Comparison of ENCODE assay signal across 24 mouse cellular contexts in genomic region chr15:94452848-94453247, GRCm38 (mm10). TPM values are rescaled to one million over a fixed set of nuclear protein-coding genes. Genes with fewer than 3 reads are reported as not detected.
DNase-seq lines count a peak whose midpoint lies in the region; ATAC-seq and TF ChIP-seq lines count a peak whose summit lies in the region.
"Had no signal": no experiment of that assay in that cellular context is flagged by ENCODE, and none has a peak within 500 bp of the region (broad histone marks: within the 10 kb centered on the region; RNA-seq: fewer than 3 reads in every experiment).

No protein-coding gene starts in this region.

- H3K4me2 ChIP-seq in CH12.LX (ENCODE audit: insufficient read depth, low read depth, poor library complexity, severe bottlenecking), result peak overlapping the region; percentile 7; the same call in 1 of the 2 replicates
- H3K4me2 ChIP-seq in kidney, embryonic 15.5 days, result no peak overlapping the region
- no peak overlapping the region for H3K4me2 ChIP-seq in forebrain, embryonic 11.5 days (ENCODE audit: low read depth, low read length, severe bottlenecking)
- H3K4me2 ChIP-seq: embryonic facial prominence, embryonic 15.5 days; forebrain, embryonic 15.5 days; heart, embryonic 11.5 days; heart, embryonic 15.5 days; hindbrain, embryonic 14.5 days had no signal

- DNase-seq in CH12.LX (ENCODE audit: extremely low read depth), result peak; percentile 62
- peak; percentile 89 for DNase-seq in MEL-GATA-1-ER (ENCODE audit: extremely low read depth, low read depth)
- no peak for DNase-seq in urinary bladder, adult 2 months (ENCODE audit: low spot score)
- DNase-seq in kidney, adult 8-10 months, result no peak
- DNase-seq in forebrain, embryonic 11.5 days (ENCODE audit: low spot score), result no peak
- DNase-seq: adrenal gland, postnatal 14 days; B cell, adult 2 months; cerebellum, adult 18-20 months; cerebellum, adult 9-11 months; embryo, embryonic 11 days; gastrocnemius, postnatal 36 days; heart, adult 18-20 months; heart, postnatal 14 days had no signal

- no peaks in the 10 kb centered on the region for H3K9me3 ChIP-seq in CH12.LX (replicated peaks; ENCODE audit: low read length)
- H3K9me3 ChIP-seq in kidney, embryonic 15.5 days (replicated peaks), result no peaks in the 10 kb centered on the region
- no peaks in the 10 kb centered on the region for H3K9me3 ChIP-seq in forebrain, embryonic 11.5 days (ENCODE audit: control insufficient read depth, low read length)
- H3K9me3 ChIP-seq: embryonic facial prominence, embryonic 15.5 days; forebrain, embryonic 10.5 days; forebrain, embryonic 15.5 days; heart, embryonic 15.5 days; hindbrain, embryonic 10.5 days had no signal

- in situ Hi-C loops in CH12.LX (cut with MboI; ENCODE audit: low pct_ligation_motif_present, low pct_unique_long_range_greater_than_20kb, low sequenced_read_pairs), result no loop called here

- no peak; the same call in 1 of the 2 replicates for TF ChIP-seq RAD21 in CH12.LX (IDR thresholded peaks at IDR 0.05; ENCODE audit: low read depth, low read length)

- TF ChIP-seq POLR2A in CH12.LX (IDR thresholded peaks at IDR 0.05; ENCODE audit: low read depth, low read length), result no peak

- peaks cover 10 to 21% of the 10 kb centered on the region in 2 experiments for H3K4me1 ChIP-seq in CH12.LX (ENCODE audit: control insufficient read depth in 1 of 2, insufficient read depth in 2 of 2)
- peaks cover 3% of the 10 kb centered on the region; the same call in 1 of the 2 replicates for H3K4me1 ChIP-seq in kidney, embryonic 15.5 days
- no peaks in the 10 kb centered on the region for H3K4me1 ChIP-seq in forebrain, embryonic 11.5 days (replicated peaks; ENCODE audit: control insufficient read depth, insufficient read depth, low read length)
- H3K4me1 ChIP-seq: forebrain, embryonic 10.5 days; forebrain, embryonic 15.5 days; heart, embryonic 15.5 days; hindbrain, embryonic 10.5 days had no signal

- no peaks in the 10 kb centered on the region for H3K27me3 ChIP-seq in CH12.LX (replicated peaks)
- H3K27me3 ChIP-seq in kidney, embryonic 15.5 days, result no peaks in the 10 kb centered on the region
- no peaks in the 10 kb centered on the region for H3K27me3 ChIP-seq in forebrain, embryonic 11.5 days (ENCODE audit: control insufficient read depth, insufficient read depth, low read length)
- H3K27me3 ChIP-seq: embryonic facial prominence, embryonic 15.5 days; forebrain, embryonic 15.5 days; heart, embryonic 15.5 days had no signal

- no peak for TF ChIP-seq CTCF in CH12.LX (conservative IDR thresholded peaks at IDR 0.05 in 1 of 2, IDR thresholded peaks at IDR 0.05 in 1 of 2; ENCODE audit: low read depth in 2 of 2, low read length in 2 of 2)

- dilution Hi-C loops in CH12.LX (cut with MboI; ENCODE audit: extremely low pct_ligation_motif_present, extremely low pct_unique_long_range_greater_than_20kb, low sequenced_read_pairs), result no loop called here

- H3K27ac ChIP-seq in CH12.LX (ENCODE audit: insufficient read depth, low read depth), result 0 out of 2 replicates have a peak overlapping the region, but pooled peaks have one; percentile 2
- no peak overlapping the region for H3K27ac ChIP-seq in kidney, embryonic 15.5 days
- H3K27ac ChIP-seq in forebrain, embryonic 11.5 days (ENCODE audit: low read depth, low read length), result no peak overlapping the region
- H3K27ac ChIP-seq: embryonic facial prominence, embryonic 15.5 days; forebrain, embryonic 10.5 days; forebrain, embryonic 15.5 days; heart, embryonic 15.5 days; hindbrain, embryonic 10.5 days; hindbrain, embryonic 14.5 days had no signal

- ATAC-seq in hematopoietic stem cell, adult 5-6 weeks (replicated peaks in 1 of 2; ENCODE audit: insufficient read depth in 1 of 2, low FRiP score in 2 of 2, low TSS enrichment in 1 of 2, low read depth in 1 of 2, poor library complexity in 2 of 2, severe bottlenecking in 2 of 2), result peak; percentile 2 to 48; a peak in 2 of 4 replicates
- no peak for ATAC-seq in kidney, embryonic 15.5 days (replicated peaks; ENCODE audit: low FRiP score)
- ATAC-seq in forebrain, embryonic 11.5 days (replicated peaks; ENCODE audit: low FRiP score), result no peak
- ATAC-seq: forebrain, embryonic 15.5 days; intestine, postnatal 0 days had no signal

- H3K79me2 ChIP-seq in CH12.LX (replicated peaks; ENCODE audit: control insufficient read depth, extremely low read depth, insufficient read depth, poor library complexity, severe bottlenecking), result no peaks in the 10 kb centered on the region

- no peak overlapping the region for H3K4me3 ChIP-seq in CH12.LX (replicated peaks in 1 of 3; ENCODE audit: low read depth in 2 of 3, low read length in 2 of 3, poor library complexity in 1 of 3)
- no peak overlapping the region for H3K4me3 ChIP-seq in kidney, embryonic 15.5 days (replicated peaks)
- H3K4me3 ChIP-seq in forebrain, embryonic 11.5 days (ENCODE audit: low read depth, low read length), result no peak overlapping the region
- H3K4me3 ChIP-seq: embryonic facial prominence, embryonic 15.5 days; erythroblast, embryonic 14.5 days; forebrain, embryonic 10.5 days; forebrain, embryonic 15.5 days; heart, embryonic 15.5 days; hindbrain, embryonic 10.5 days had no signal

- no peaks in the 10 kb centered on the region for H3K36me3 ChIP-seq in CH12.LX (replicated peaks in 1 of 2; ENCODE audit: control insufficient read depth in 1 of 2, insufficient read depth in 1 of 2, low read length in 1 of 2)
- no peaks in the 10 kb centered on the region for H3K36me3 ChIP-seq in kidney, embryonic 15.5 days
- no peaks in the 10 kb centered on the region for H3K36me3 ChIP-seq in forebrain, embryonic 11.5 days (ENCODE audit: control insufficient read depth, insufficient read depth, low read length)
- H3K36me3 ChIP-seq: embryonic facial prominence, embryonic 15.5 days; forebrain, embryonic 10.5 days; forebrain, embryonic 15.5 days; heart, embryonic 15.5 days; hindbrain, embryonic 10.5 days had no signal

- peak; percentile 85 for TF ChIP-seq EP300 in CH12.LX (IDR thresholded peaks at IDR 0.05; ENCODE audit: low read length)

- no peak overlapping the region for H3K9ac ChIP-seq in CH12.LX (ENCODE audit: insufficient read depth, low read depth)
- no peak overlapping the region for H3K9ac ChIP-seq in kidney, embryonic 15.5 days
- no peak overlapping the region for H3K9ac ChIP-seq in forebrain, embryonic 11.5 days (ENCODE audit: low read length)
- H3K9ac ChIP-seq: embryonic facial prominence, embryonic 15.5 days; forebrain, embryonic 15.5 days; heart, embryonic 15.5 days; hindbrain, embryonic 14.5 days had no signal

- 78% methylated on average over 5 of the region's 5 CpGs for WGBS in kidney, embryonic 15.5 days
- 94% methylated on average over 5 of the region's 5 CpGs for WGBS in forebrain, embryonic 11.5 days

TF ChIP-seq in CH12.LX, 34 proteins besides CTCF, POLR2A, EP300 and RAD21:
- no peak for TF ChIP-seq MYC (IDR thresholded peaks at IDR 0.05; ENCODE audit: low read depth, low read length)
- no peak for TF ChIP-seq USF2 (conservative IDR thresholded peaks at IDR 0.05; ENCODE audit: low read depth, low read length)
- TF ChIP-seq IRF4 (IDR thresholded peaks at IDR 0.05; ENCODE audit: low read depth, low read length), result peak; percentile 69
- no peak for TF ChIP-seq GABPA (IDR thresholded peaks at IDR 0.05; ENCODE audit: insufficient replicate concordance, low read depth, low read length)
- TF ChIP-seq MEF2A (IDR thresholded peaks at IDR 0.05; ENCODE audit: borderline replicate concordance, low read depth, low read length), result peak; percentile 58
- TF ChIP-seq ZKSCAN1 (IDR thresholded peaks at IDR 0.05; ENCODE audit: borderline replicate concordance, low read depth, low read length), result no peak
- peak; percentile 78 for TF ChIP-seq BHLHE40 (IDR thresholded peaks at IDR 0.05; ENCODE audit: low read depth, low read length)
- TF ChIP-seq JUN (IDR thresholded peaks at IDR 0.05; ENCODE audit: insufficient read depth, low read depth, low read length), result no peak
- peak; percentile 31 for TF ChIP-seq MAX (IDR thresholded peaks at IDR 0.05; ENCODE audit: low read length)
- TF ChIP-seq ETS1 (conservative IDR thresholded peaks at IDR 0.05; ENCODE audit: low read depth, low read length), result peak; percentile 64; the same call in 1 of the 2 replicates
- peak; percentile 72; the same call in 1 of the 2 replicates for TF ChIP-seq TCF12 (IDR thresholded peaks at IDR 0.05; ENCODE audit: low read depth, low read length)
- no peak for TF ChIP-seq JUND (conservative IDR thresholded peaks at IDR 0.05; ENCODE audit: low read depth, low read length)
- no peak for TF ChIP-seq PAX5 (IDR thresholded peaks at IDR 0.05; ENCODE audit: low read length)
- no peak for TF ChIP-seq ZMIZ1 (IDR thresholded peaks at IDR 0.05; ENCODE audit: low read depth, low read length)
- peak; percentile 55; the same call in 1 of the 2 replicates for TF ChIP-seq MAFK (IDR thresholded peaks at IDR 0.05; ENCODE audit: insufficient replicate concordance, low read length)
- TF ChIP-seq E2F4 (IDR thresholded peaks at IDR 0.05; ENCODE audit: insufficient replicate concordance, low read depth, low read length), result no peak
- peak; percentile 40; the same call in 1 of the 2 replicates for TF ChIP-seq ELF1 (IDR thresholded peaks at IDR 0.05; ENCODE audit: low read depth, low read length)

RNA-seq across cellular contexts. Expression of gene Adamts20, which starts 12.4 kb away (rescaled TPM):
- total RNA-seq in CH12.LX (2012; rRNA removed) (0.46 and 0.68 TPM in 2 replicates), CH12.LX (2014; rRNA removed) (0.50 and 1.5 TPM in 2 replicates)
- 0.37 and 0.85 TPM in 2 replicates for polyA plus RNA-seq in CH12.LX (2012; ENCODE audit: insufficient read length, low read depth)
- total RNA-seq in hematopoietic stem cell, adult 5-6 weeks (2017), result not detected in 2 replicates
- polyA plus RNA-seq in urinary bladder, adult 2 months (2012; rRNA removed), result 1.3 and 1.6 TPM in 2 replicates
- 2.1 and 3.6 TPM in 2 replicates for polyA plus RNA-seq in kidney, embryonic 15.5 days (2015; fragmentation: Nextera tagmentation; extraction: Ambion mirVana)
- 14.0 and 15.4 TPM in 2 replicates for polyA plus RNA-seq in forebrain, embryonic 11.5 days (2014; fragmentation: Nextera tagmentation; extraction: Ambion mirVana)
- polyA plus RNA-seq: erythroblast, embryonic 14.5 days had no signal

Comparison
In these comparisons a context has a peak if more than half of its experiments do, and no peak if none do; other contexts are left out.
1. DNase-seq: peak in CH12.LX (single experiment) and MEL-GATA-1-ER (single experiment); none in urinary bladder, adult 2 months (single experiment), kidney, adult 8-10 months (0 of 2) and forebrain, embryonic 11.5 days (single experiment).
2. ATAC-seq: peak in hematopoietic stem cell, adult 5-6 weeks (2 of 2); none in kidney, embryonic 15.5 days (single experiment) and forebrain, embryonic 11.5 days (single experiment).